Mouse (Mus musculus): ENCODE data around the gene Rps13.
"Not testable (repeated sequence)": the region's sequence is repeated elsewhere in the genome, so short reads cannot be mapped to it uniquely, and the experiment has no call there.

The Rps13 gene

DNA sequence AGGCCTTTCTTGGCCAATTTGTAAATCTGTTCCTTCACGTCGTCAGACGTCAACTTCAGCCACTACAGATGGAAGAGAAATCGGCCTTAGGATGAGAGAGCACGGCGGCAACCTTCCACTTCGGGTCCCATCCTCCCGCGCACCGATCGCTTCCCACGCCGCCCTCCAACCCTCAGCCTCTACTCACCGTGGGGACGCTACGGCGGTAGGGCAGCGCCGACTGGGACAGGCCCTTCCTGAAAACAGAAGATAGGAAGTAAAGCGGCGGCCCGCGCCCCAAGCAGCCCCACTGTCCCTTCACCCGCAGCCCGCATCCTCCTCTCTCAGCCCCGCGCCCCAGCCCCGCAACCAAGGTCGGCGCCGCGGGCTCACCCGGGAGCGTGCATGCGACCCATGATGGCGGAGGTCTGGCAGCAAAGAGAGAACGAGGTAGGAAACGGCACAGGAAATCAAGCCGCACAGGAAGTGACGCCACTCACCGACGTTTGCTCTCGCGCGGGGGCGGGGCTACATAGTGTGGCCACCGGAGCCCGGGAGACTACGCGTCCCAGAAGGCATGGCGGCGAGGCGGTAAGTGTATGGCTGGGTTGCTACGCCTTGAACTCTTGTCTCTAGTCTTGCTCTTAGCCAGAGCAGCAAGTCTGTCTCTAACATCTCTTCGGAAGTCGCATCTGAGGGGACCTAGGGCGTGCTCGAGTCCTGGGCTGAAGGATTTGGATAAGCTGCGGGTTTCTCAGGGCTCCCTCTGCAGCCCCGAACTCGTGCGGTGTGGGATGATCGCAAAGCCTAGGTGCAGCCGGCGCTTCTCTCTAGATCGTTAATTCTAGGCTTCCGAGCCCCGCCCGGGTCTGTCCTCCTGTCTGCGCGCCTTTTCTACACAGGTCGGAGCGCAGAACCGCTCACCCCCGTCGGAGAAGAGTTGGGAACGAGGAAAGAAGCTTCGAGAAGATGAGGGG is at the start of gene Rps13:
TSS of gene Rps13 (minus strand) at position 483 of the 956 bp plus-strand sequence.
- peak; percentile 95 to 98 for DNase-seq (ENCODE audit: low spot score in 2 of 2)

GRCm38 (mm10) chr7:116379181-116379580 is 45.2 kb upstream of the Rps13 start:
- DNase-seq (ENCODE audit: low spot score in 2 of 2), result not testable (repeated sequence)

- DNase-seq (ENCODE audit: low spot score in 2 of 2), result no peak
These were observed 40.3 kb upstream of the Rps13 start for GRCm38 (mm10) chr7:116374284-116374683.

DNA sequence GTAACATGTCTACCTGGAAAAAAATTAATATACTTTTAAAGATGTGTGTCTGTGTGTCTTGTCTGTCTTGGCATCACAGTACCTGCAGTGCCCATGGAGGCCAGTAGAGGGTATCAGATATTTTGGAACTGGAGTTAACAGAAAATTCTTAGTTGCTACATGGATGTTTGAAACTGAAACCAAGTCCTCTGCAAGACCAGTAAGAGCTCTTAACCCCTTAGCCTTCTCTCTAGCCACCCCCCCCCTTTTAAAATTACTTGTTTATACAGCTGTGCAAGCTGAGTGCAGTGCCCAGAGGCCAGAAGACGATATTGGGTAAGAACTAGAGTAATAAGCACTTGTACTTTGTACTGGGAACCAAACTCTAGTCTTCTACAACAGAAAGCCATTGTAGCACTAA is 2.2 kb upstream of the Rps13 start:
- peak; percentile 49 to 62 for DNase-seq (ENCODE audit: low spot score in 2 of 2)

DNA sequence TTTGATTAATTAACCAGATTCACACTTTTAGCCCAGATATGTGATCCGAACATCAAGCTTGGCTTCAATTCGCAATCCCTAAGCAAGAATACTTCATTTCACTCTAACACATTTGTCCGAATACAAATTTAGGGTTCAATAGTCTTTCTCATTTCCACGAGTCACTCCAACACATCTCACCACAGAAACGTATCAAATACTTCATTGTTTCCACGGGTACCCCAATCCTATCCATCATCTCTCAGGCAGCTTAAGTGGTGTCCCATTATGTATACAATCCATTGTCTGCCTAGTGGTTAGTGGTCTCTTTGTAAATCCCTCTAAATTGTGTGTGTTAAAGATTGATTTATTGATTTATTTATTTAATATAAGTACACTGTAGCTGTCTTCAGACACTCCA is 1.1 kb upstream of the Rps13 start:
- no peak for DNase-seq (ENCODE audit: low spot score in 2 of 2)

DNA sequence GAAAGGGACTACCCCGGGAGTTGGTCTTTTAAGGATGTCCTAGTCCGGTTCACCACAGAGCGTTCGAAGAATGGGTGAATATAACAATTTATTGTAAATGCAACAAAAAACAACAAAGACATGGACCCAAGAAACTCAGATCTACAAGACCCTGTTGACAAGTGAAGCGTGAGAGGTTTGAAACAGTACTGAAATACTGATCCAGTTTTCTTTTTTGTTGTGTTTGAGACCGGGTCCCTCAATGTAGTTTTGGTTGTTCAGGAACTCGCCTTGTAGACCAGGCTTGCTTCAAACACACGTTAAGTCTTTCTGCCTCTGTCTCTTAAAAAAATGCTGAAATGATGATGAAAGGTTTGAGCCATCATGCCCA is 659 bp upstream of the Rps13 start:
- no peak for DNase-seq (ENCODE audit: low spot score in 2 of 2)

DNA sequence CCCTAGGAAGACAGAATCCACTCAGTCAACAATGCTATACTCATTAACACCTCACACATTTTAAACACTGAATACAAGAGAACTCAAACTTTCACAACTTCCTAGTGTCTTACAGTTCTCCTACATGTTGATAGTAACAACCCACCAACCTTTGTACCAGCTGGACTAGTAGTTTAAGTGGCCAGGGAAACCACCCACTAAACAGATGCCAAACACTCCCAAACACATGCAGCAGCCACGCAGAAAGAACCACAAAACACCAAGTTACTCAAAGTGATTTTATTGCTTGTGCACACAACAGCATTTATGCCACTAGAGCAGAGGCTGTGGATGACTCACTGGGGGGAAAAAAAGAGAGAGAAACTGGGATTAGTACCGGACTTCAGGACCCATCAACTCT is 2.7 kb downstream of the Rps13 start:
- no peak for DNase-seq (ENCODE audit: low spot score in 2 of 2)

DNA sequence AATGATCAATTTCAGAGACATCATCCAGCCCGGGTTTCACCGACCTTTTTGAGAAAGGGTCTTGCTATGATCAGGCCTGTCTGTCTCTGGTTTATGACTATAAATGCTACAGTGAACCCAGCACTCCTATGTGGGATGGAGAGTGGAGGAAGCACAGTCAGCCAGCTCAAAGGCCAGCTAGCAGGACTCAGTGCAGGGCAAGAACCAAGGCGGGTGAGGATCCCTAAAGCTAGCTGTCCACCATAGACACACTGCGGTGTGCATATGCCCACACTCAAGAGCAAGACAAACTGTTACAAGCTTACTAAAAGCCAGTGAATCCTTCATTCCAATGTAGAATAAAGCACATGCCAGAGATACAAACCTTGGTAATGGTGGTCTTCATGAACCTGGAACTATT is 4.1 kb downstream of the Rps13 start:
- no peak for DNase-seq (ENCODE audit: low spot score in 2 of 2)

GRCm38 (mm10) chr7:116328777-116329176 is 5.2 kb downstream of the Rps13 start:
- no peak for DNase-seq (ENCODE audit: low spot score in 2 of 2)

DNA sequence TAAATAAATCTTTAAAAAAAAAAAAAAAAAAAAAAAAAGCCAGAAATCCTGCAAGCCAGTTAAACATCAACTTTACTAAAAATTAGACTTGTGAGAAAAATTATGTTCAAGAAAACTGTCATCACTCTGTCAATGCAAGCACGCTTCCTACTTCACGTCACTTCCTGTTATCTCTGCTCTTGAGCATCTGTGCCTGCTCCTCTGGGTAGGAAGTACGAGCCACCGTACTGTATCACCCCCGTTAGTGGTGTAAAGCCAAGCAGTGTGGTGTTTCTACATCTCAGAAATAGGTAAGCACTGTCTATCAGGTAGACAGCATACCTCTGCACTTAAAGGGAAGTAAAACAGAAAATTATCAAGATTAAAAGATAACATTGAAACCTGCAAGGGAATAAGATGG is 6.1 kb downstream of the Rps13 start:
- DNase-seq (ENCODE audit: low spot score in 2 of 2), result no peak

GRCm38 (mm10) chr7:116323331-116323964 is 10.5 kb downstream of the Rps13 start:
- peak; percentile 65 to 73 for DNase-seq (ENCODE audit: low spot score in 2 of 2)

- no peak for DNase-seq (ENCODE audit: low spot score in 2 of 2)
These were observed 24.5 kb downstream of the Rps13 start for GRCm38 (mm10) chr7:116309456-116309855.

DNA sequence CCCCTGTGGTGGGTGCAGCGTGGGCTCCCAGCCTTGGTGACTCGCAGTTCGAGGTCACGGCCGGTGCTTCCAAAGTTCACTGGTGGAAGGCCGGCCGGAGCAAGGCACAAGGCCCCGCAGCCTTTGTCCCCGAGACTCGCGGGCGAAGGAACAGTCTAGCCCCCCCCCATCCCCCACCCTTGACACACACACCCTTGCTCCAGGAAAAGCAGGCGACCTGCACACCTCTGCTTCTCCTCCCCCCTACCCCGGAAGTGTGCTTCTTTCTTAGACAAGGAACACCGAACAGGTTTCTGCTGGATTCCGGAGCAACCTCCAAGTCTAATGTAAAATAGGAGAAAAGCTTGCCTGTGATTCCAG is 25.4 kb downstream of the Rps13 start:
- DNase-seq (ENCODE audit: low spot score in 2 of 2), result no peak

- DNase-seq (ENCODE audit: low spot score in 2 of 2), result peak; percentile 51 to 56
These were observed 25.9 kb downstream of the Rps13 start, which contains the start of gene Plekha7 for GRCm38 (mm10) chr7:116307871-116308631. TSS of gene Plekha7 (minus strand) at chr7:116308376.

GRCm38 (mm10) chr7:116307099-116307870 is 26.7 kb downstream of the Rps13 start:
- peak; percentile 61 to 73 for DNase-seq (ENCODE audit: low spot score in 2 of 2)

DNA sequence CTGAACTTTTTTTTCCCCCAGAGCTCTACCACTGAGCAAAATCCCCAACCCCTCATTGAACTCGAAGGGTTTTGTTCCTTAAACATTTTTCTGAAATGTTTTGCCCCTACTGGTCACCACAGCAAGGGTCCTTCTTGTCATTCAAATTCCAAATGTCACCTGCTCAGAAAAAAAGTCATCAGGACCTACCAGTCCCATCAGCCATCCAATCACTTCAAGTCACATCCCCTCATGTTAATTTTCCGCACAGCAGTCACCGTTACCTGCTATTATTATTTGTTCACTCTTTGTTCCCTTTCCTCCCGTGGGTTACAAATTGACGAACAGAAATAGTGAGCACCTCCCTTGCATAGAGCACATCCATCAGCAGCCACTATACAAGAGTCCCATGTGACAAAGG is 27.4 kb downstream of the Rps13 start:
- no peak for DNase-seq (ENCODE audit: low spot score in 2 of 2)

DNA sequence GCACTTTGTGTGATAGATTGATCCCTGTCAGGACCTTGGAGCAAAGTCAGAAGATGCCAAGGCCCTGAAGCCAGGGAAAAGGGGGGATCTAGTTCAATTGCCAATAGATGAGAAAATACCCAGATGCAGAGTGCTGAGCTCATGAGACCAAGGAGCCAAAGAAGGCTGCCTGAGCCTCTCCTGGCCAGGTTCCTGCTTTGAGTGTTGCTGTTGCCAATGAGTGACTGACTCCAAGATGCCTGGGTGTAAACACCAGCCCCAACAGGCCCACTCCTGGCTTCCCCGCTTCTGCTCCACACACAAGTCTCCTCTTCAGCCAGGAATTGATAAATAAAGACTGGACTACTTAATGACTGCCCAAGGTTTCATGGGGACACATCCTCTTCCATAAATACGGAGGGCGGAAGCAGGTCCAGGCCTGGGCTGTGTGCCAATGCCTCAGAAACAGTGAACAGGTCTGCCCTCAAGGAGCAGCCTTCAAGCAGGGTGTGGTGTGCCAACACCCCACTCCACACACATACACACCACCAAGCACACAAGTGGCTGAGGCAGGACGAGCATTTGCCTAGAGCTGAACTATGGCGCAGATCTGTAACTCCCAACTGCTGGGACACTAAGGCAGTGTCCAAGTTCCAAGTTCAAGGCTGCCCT is 32.2 kb downstream of the Rps13 start:
- DNase-seq (ENCODE audit: low spot score in 2 of 2), result peak in 1 of 2 experiments; percentile 34

GRCm38 (mm10) chr7:116301144-116301543 is 32.9 kb downstream of the Rps13 start:
- DNase-seq (ENCODE audit: low spot score in 2 of 2), result no peak

DNA sequence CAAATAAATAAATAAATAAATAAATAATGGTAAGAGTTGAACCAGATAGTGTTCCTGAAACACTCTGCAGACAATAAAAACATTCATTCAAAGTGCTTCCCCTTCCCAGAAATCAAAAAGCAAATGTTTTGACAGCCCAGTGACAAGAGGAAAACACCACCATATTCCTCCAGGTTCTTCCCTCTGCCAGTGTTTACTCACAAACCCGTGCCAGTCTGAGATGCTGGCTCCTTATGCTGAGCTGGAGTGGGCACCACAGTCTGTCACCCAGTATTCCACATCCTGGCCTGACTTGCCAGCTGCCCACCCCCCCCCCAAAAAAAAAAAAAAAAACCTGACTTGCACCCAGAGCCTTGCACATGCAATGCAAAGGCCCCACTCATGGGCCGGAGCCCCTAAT is 35.1 kb downstream of the Rps13 start:
- no peak for DNase-seq (ENCODE audit: low spot score in 2 of 2)

GRCm38 (mm10) chr7:116298389-116298788 is 35.6 kb downstream of the Rps13 start:
- DNase-seq (ENCODE audit: low spot score in 2 of 2), result no peak

DNA sequence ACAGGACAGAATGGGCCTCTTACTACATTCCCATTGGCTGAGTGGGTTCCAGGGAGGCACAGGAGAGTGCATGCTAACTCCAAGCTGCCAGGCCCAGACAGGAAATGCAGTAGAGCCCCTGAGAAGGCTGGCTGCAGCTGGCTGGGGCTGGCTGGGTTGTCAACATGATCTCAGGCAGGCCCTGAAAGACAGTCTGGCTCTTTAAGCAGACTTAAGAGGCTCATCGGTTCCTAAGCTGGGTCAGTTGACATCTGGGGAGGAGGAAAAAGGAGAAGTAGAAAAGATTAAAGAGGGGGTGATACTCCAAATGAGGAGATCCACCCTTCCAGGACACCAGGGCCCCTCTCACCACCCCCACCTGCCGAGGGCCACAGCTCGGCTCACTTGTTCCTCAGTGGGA is 39.0 kb downstream of the Rps13 start:
- DNase-seq (ENCODE audit: low spot score in 2 of 2), result no peak

All from urinary bladder, postnatal 36 days (tissue).